Mouse (Mus musculus) stomach, embryonic 16.5 days (tissue): Measurements from ENCODE around the gene 6430628N08Rik. TPM values are rescaled to one million over a fixed set of nuclear protein-coding genes. Genes with fewer than 3 reads are reported as not detected.
A peak's percentile ranks its signal among the peaks of the same experiment; 100 is the strongest.

Source experiments
- ATAC-seq: fragments of 200-750 bp; cut with Nextera tagmentation; 2 replicates; pipeline ENCODE4 v1.8.0; 2017; ENCODE audit warnings: moderate number of reproducible peaks, moderate TSS enrichment; ENCODE audit not compliant: insufficient read depth, low FRiP score
- H3K27ac ChIP-seq: fragments of 300-500 bp; sonication (generic); 2 replicates; pipeline ENCODE4 v1.5.1; 2014; ENCODE audit warnings: low read length
- H3K27me3 ChIP-seq: fragments of 300-500 bp; sonication (generic); 2 replicates; pipeline ENCODE4 v1.6.1; 2014; ENCODE audit warnings: low read length, control low read depth, mixed read lengths; ENCODE audit not compliant: control insufficient read depth, insufficient read depth
- H3K36me3 ChIP-seq: fragments of 300-500 bp; sonication (generic); 2 replicates; pipeline ENCODE4 v1.6.1; 2014; ENCODE audit warnings: low read length; ENCODE audit not compliant: control insufficient read depth, insufficient read depth
- H3K4me1 ChIP-seq: fragments of 300-500 bp; sonication (generic); 2 replicates; pipeline ENCODE4 v1.6.1; 2014; ENCODE audit warnings: low read length, control low read depth, mixed read lengths; ENCODE audit not compliant: control insufficient read depth, insufficient read depth
- H3K4me2 ChIP-seq: fragments of 300-500 bp; sonication (generic); 2 replicates; pipeline ENCODE4 v1.6.1; 2014; ENCODE audit warnings: low read depth, low read length, mixed read lengths
- H3K4me3 ChIP-seq: fragments of 300-500 bp; sonication (generic); replicated peaks from 2 replicates; pipeline ENCODE4 v1.5.1; 2014; ENCODE audit warnings: mild to moderate bottlenecking, low read length
- H3K9ac ChIP-seq: fragments of 300-500 bp; sonication (generic); 2 replicates; pipeline ENCODE4 v1.6.1; 2014; ENCODE audit warnings: low read length
- H3K9me3 ChIP-seq: fragments of 300-500 bp; sonication (generic); replicated peaks from 2 replicates; pipeline ENCODE4 v1.6.1; 2016; ENCODE audit warnings: low read length, control low read depth; ENCODE audit not compliant: control insufficient read depth
- WGBS: fragments of 180-500 bp; shearing (Covaris S2); extraction: QIAGEN DNeasy Blood & Tissue Kit; methylation state at CpG from one replicate; pipeline ENCODE4 v1.1.7; 2014; 5-methylcytosine and 5-hydroxymethylcytosine counted together
- polyA plus RNA-seq: library from polyadenylated mRNA; unstranded; fragments of >200 nt; fragmentation: Nextera tagmentation; extraction: Ambion mirVana; gene quantifications from 2 replicates; pipeline ENCODE4 v1.2.1, GENCODE M21; 2015

6430628N08Rik gene
- polyA plus RNA-seq, 1 experiment from 2014 or later: not detected

DNA sequence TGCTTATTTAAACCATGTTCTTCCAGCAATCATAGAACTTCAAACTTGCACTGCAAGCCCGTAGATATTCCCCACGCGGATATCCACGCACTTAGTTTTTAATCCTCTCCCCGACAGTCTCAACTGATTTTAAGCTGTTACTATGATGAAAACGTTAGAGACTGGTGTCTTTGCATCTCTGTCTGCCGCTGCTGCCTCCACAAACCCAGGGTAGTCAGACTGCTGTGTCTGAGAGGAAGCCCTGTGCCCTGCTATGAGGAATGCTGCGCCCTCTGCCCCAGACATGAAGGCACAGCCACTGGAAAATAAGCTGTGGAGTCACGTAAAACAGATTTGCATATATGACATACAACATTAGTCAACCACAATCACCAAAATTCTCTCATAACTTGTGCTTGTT lies 11.6 kb upstream of the 6430628N08Rik start:
- Histone ChIP-seq H3K27me3 (no peaks in the 10 kb centered on the region), H3K36me3 (no peaks in the 10 kb centered on the region; the same call in 1 of the 2 replicates), H3K27ac (no peak overlapping the region), H3K9ac (no peak overlapping the region), H3K4me3 (no peak overlapping the region), H3K4me2 (no peak overlapping the region), H3K9me3 (no peaks in the 10 kb centered on the region), H3K4me1 (0 out of 2 replicates have a peak, but pooled peaks cover 3% of the 10 kb centered on the region)
- ATAC-seq: no peak
- 47% methylated on average over 9 of the region's 9 CpGs for WGBS

- Histone ChIP-seq H3K27ac (no peak overlapping the region), H3K4me2 (no peak overlapping the region), H3K4me1 (0 out of 2 replicates have a peak, but pooled peaks cover 3% of the 10 kb centered on the region), H3K4me3 (no peak overlapping the region), H3K36me3 (no peaks in the 10 kb centered on the region), H3K27me3 (no peaks in the 10 kb centered on the region), H3K9me3 (no peaks in the 10 kb centered on the region), H3K9ac (no peak overlapping the region)
- no peak for ATAC-seq
- 15% methylated on average over 1 of the region's 1 CpGs for WGBS
These were observed 9.3 kb upstream of the 6430628N08Rik start for GRCm38 (mm10) chr4:115881183-115881582.

DNA sequence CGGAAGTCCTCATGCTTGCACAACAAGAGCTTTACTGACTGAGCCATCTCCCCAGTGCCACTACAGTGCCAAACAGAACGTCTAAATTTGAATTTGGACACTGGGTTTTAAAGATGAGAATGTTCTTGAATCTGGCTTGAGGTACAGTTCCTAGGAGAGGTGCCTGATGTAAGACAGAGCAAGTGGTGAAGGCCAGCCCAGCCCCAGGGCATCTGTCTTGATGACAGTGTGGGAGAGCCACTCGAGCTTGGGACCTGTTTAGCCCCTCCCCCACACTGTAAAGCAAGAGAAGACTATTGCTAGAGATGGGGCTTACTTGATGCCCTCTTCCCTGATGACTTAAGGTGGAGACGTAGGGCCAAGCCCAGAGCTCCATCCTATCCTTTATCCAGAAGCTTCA lies 8.3 kb upstream of the 6430628N08Rik start:
- no peak for ATAC-seq
- 49% methylated on average over 4 of the region's 4 CpGs for WGBS

DNA sequence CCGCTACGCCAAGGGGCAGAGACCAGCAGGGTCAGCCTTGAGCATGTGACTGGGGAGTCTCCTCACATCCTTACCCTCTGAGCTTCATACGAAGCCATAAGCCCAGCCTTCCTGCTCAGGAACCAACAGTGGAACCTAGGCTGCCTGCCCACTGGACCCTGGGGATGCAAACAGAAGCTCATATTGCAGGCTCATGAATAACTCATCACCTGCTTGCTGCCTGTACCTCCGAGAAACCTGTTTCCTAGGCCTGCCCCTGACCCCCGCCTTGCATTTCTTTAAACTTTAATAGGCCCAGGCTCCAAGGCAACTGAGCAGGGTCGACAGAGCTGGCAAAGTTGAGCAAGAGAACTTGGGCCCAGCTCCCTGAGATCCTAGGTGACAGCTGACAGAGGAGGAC lies 6.4 kb upstream of the 6430628N08Rik start, which contains the start of gene Kncn:
Gene Kncn, plus strand, starts transcription at position 379 of the 400 bp plus-strand sequence.
- Histone ChIP-seq H3K9ac (no peak within 1 kb of the TSS), H3K4me1 (no peaks in the 10 kb centered on the region), H3K36me3 (no peaks in the 10 kb centered on the region), H3K27me3 (no peaks in the 10 kb centered on the region), H3K4me2 (no peak within 1 kb of the TSS), H3K4me3 (no peak within 1 kb of the TSS), H3K27ac (no peak within 1 kb of the TSS), H3K9me3 (no peaks in the 10 kb centered on the region)
- WGBS: 69% methylated on average over 6 of the region's 6 CpGs
- no peak for ATAC-seq

More for the DNA sequence above, 8.3 kb upstream of the 6430628N08Rik start:
- H3K4me3 ChIP-seq: no peak overlapping the region
- H3K27ac ChIP-seq: no peak overlapping the region
- H3K4me1 ChIP-seq: 0 out of 2 replicates have a peak, but pooled peaks cover 3% of the 10 kb centered on the region
- no peak overlapping the region for H3K9ac ChIP-seq
- H3K4me2 ChIP-seq: no peak overlapping the region
- H3K36me3 ChIP-seq: no peaks in the 10 kb centered on the region
- no peaks in the 10 kb centered on the region for H3K9me3 ChIP-seq
- no peaks in the 10 kb centered on the region for H3K27me3 ChIP-seq

GRCm38 (mm10) chr4:115885846-115886245 lies 4.6 kb upstream of the 6430628N08Rik start:
- no peak for ATAC-seq
- Histone ChIP-seq H3K4me1 (no peaks in the 10 kb centered on the region; the same call in 1 of the 2 replicates), H3K36me3 (no peaks in the 10 kb centered on the region), H3K27ac (no peak overlapping the region), H3K4me3 (no peak overlapping the region), H3K4me2 (no peak overlapping the region), H3K27me3 (peaks cover 3% of the 10 kb centered on the region; the same call in 1 of the 2 replicates), H3K9me3 (no peaks in the 10 kb centered on the region), H3K9ac (no peak overlapping the region)
- WGBS: 67% methylated on average over 3 of the region's 3 CpGs

DNA sequence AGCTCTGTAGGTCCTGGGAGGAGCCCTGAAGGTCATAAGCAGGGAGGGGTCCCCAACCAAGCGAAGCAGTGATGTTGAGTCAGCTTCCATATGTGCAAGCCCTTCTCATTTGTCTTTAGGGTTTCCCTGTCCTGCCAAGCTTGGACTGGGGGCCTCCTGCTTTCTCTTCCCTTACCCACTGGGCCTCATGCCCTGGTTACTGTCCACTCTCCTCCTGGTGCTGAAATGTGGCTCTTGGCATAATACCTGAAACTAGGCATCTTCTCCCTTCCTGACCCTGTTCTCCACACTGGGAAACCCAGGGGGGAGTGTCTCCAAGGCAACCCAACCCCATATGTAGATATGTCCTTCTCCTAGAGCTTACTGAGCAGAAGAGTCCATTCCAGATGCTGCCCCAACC lies 3.6 kb upstream of the 6430628N08Rik start:
- H3K9ac ChIP-seq: no peak overlapping the region
- no peak overlapping the region for H3K4me2 ChIP-seq
- H3K9me3 ChIP-seq: no peaks in the 10 kb centered on the region
- WGBS: 45% methylated on average over 1 of the region's 1 CpGs
- H3K4me3 ChIP-seq: no peak overlapping the region
- no peaks in the 10 kb centered on the region for H3K36me3 ChIP-seq
- H3K4me1 ChIP-seq: no peaks in the 10 kb centered on the region; the same call in 1 of the 2 replicates
- no peak for ATAC-seq
- no peak overlapping the region for H3K27ac ChIP-seq
- peaks cover 11% of the 10 kb centered on the region for H3K27me3 ChIP-seq

DNA sequence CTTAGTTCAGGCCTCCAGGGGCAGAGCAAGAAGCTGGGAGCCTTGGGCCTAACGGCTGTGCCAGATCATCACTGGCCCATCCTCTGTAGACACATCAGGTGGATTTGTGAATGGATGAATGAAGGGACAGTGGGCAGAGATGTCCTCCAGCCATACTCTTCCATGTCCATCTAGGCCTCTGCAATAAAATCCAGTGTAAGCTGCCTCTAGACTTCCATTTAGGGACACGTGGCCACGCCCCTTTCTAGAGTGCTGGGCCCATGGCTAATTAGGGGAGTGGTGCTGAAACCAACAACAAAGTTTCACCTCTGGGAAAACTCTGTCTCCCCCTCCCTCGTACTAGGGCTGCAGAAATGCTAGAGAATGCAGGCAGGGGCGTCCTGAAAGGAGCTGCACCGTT lies 399 bp upstream of the 6430628N08Rik start:
- H3K9ac ChIP-seq: peak overlapping the region; percentile 12; the same call in 1 of the 2 replicates
- peak overlapping the region; percentile 52 for H3K4me2 ChIP-seq
- H3K27me3 ChIP-seq: peaks cover 11% of the 10 kb centered on the region
- no peak for ATAC-seq
- peak overlapping the region; percentile 28 for H3K4me3 ChIP-seq
- H3K9me3 ChIP-seq: no peaks in the 10 kb centered on the region
- H3K27ac ChIP-seq: no peak overlapping the region
- H3K36me3 ChIP-seq: no peaks in the 10 kb centered on the region
- WGBS: 14% methylated on average over 6 of the region's 6 CpGs
- no peaks in the 10 kb centered on the region; the same call in 1 of the 2 replicates for H3K4me1 ChIP-seq

GRCm38 (mm10) chr4:115894281-115894680 lies 3.8 kb downstream of the 6430628N08Rik start:
- Histone ChIP-seq H3K9me3 (no peaks in the 10 kb centered on the region), H3K4me3 (no peak overlapping the region), H3K27me3 (peaks cover 40% of the 10 kb centered on the region), H3K4me2 (no peak overlapping the region), H3K27ac (no peak overlapping the region), H3K4me1 (peaks cover 8% of the 10 kb centered on the region; the same call in 1 of the 2 replicates), H3K36me3 (no peaks in the 10 kb centered on the region), H3K9ac (no peak overlapping the region)
- WGBS: 17% methylated on average over 3 of the region's 3 CpGs
- ATAC-seq: no peak

DNA sequence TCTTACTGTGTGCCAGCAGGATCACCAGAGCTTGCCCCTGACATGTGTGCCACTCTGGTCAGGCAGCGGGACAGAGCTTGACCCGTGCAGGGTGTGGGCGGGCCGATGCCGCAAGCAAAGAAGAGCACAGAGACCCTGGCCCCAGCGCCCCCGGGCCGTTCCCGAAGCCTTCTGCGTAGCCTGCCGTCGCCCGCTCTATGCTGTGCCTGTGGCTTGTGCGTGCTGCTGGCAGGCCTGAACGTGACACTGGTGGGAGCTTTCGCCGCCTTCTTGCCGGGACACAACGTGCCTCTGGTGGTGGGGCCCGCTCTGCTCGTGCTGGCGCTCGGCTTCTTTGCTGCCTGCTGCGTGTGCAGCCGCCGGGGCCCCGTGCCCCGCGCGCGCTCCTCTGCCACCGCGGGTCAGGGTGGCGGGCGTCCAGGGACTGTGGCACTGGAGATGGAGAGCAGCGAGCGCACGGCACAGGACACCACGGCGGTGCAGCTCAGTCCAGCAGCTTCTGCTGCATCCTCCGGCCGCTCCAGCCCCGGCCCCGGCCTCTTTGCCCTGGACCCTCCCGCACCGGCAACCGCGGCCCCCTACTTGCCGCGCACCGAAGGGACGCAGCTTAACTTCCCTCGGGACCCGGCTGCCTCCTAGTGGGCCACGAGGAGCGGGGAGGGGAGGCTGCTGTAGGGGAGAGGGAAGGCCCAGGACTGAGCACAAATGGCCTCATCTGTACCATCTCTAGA lies 7.6 kb downstream of the 6430628N08Rik start:
- ATAC-seq: no peak
- H3K9ac ChIP-seq: peak overlapping the region; percentile 34; the same call in 1 of the 2 replicates
- no peaks in the 10 kb centered on the region for H3K9me3 ChIP-seq
- WGBS: 2% methylated on average over 56 of the region's 56 CpGs
- peaks cover 8% of the 10 kb centered on the region; the same call in 1 of the 2 replicates for H3K4me1 ChIP-seq
- H3K4me3 ChIP-seq: peak overlapping the region; percentile 37
- peaks cover 53% of the 10 kb centered on the region for H3K27me3 ChIP-seq
- H3K4me2 ChIP-seq: peak overlapping the region; percentile 56
- H3K27ac ChIP-seq: no peak overlapping the region
- H3K36me3 ChIP-seq: no peaks in the 10 kb centered on the region
